Mouse (Mus musculus) forebrain, embryonic 12.5 days (tissue): ENCODE data around the gene 1700113H08Rik. TPM values are rescaled to one million over a fixed set of nuclear protein-coding genes. Genes with fewer than 3 reads are reported as not detected.

Experiments
- ATAC-seq: fragments of 200-750 bp; cut with Nextera tagmentation; 2 replicates; pipeline ENCODE4 v1.8.0; 2017; ENCODE audit warnings: moderate TSS enrichment; ENCODE audit not compliant: low FRiP score
- H3K27ac ChIP-seq: fragments of 300-500 bp; sonication (generic); 2 replicates; pipeline ENCODE4 v1.5.1; 2016; ENCODE audit warnings: mild to moderate bottlenecking
- H3K27me3 ChIP-seq: fragments of 300-500 bp; sonication (generic); 2 replicates; pipeline ENCODE4 v1.6.1; 2016; ENCODE audit warnings: mild to moderate bottlenecking
- H3K36me3 ChIP-seq: fragments of 300-500 bp; sonication (generic); replicated peaks from 2 replicates; pipeline ENCODE4 v1.6.1; 2016; ENCODE audit warnings: mild to moderate bottlenecking
- H3K4me1 ChIP-seq: fragments of 300-500 bp; sonication (generic); 2 replicates; pipeline ENCODE4 v1.6.1; 2016
- H3K4me2 ChIP-seq: fragments of 300-500 bp; sonication (generic); 2 replicates; pipeline ENCODE4 v1.6.1; 2016; ENCODE audit warnings: mild to moderate bottlenecking, moderate library complexity
- H3K4me3 ChIP-seq: fragments of 300-500 bp; sonication (generic); replicated peaks from 2 replicates; pipeline ENCODE4 v1.5.1; 2016; ENCODE audit warnings: mild to moderate bottlenecking
- H3K9ac ChIP-seq: fragments of 300-500 bp; sonication (generic); 2 replicates; pipeline ENCODE4 v1.6.1; 2016; ENCODE audit warnings: mild to moderate bottlenecking
- H3K9me3 ChIP-seq: fragments of 300-500 bp; sonication (generic); 2 replicates; pipeline ENCODE4 v1.6.1; 2016
- WGBS: fragments of 180-500 bp; shearing (Covaris S2); methylation state at CpG from one replicate; pipeline ENCODE4 v1.1.7; 2016; 5-methylcytosine and 5-hydroxymethylcytosine counted together
- polyA plus RNA-seq: library from polyadenylated mRNA; unstranded; fragments of >200 nt; fragmentation: Nextera tagmentation; extraction: Ambion mirVana; gene quantifications from 2 replicates; pipeline ENCODE4 v1.2.1, GENCODE M21; 2016

1700113H08Rik gene
- polyA plus RNA-seq, 1 experiment from 2014 or later, result 0.27 TPM

- peaks cover 27% of the 10 kb centered on the region for H3K4me1 ChIP-seq
- H3K36me3 ChIP-seq, result no peaks in the 10 kb centered on the region
- H3K27me3 ChIP-seq, result peaks cover 5% of the 10 kb centered on the region; the same call in 1 of the 2 replicates
- H3K9ac ChIP-seq, result no peak overlapping the region
- no peaks in the 10 kb centered on the region for H3K9me3 ChIP-seq
- no peak for ATAC-seq
- peak overlapping the region; percentile 3; the same call in 1 of the 2 replicates for H3K4me2 ChIP-seq
- no peak overlapping the region for H3K27ac ChIP-seq
- no peak overlapping the region for H3K4me3 ChIP-seq
- 28% methylated on average over 5 of the region's 5 CpGs for WGBS
Measured at GRCm38 (mm10) chr10:87037062-87037461, 20.8 kb upstream of the 1700113H08Rik start.

- Histone ChIP-seq H3K36me3 (no peaks in the 10 kb centered on the region), H3K9me3 (no peaks in the 10 kb centered on the region), H3K9ac (no peak overlapping the region), H3K27ac (no peak overlapping the region), H3K4me1 (peaks cover 27% of the 10 kb centered on the region), H3K4me3 (no peak overlapping the region), H3K27me3 (no peaks in the 10 kb centered on the region), H3K4me2 (no peak overlapping the region)
- no peak for ATAC-seq
- WGBS, result 84% methylated on average over 6 of the region's 6 CpGs
Measured at GRCm38 (mm10) chr10:87039340-87039739, 18.5 kb upstream of the 1700113H08Rik start.

GRCm38 (mm10) chr10:87039800-87040199 lies 18.0 kb upstream of the 1700113H08Rik start:
- Histone ChIP-seq H3K4me2 (no peak overlapping the region), H3K27ac (no peak overlapping the region), H3K27me3 (0 out of 2 replicates have a peak, but pooled peaks cover 1% of the 10 kb centered on the region), H3K36me3 (no peaks in the 10 kb centered on the region), H3K4me1 (peaks cover 29% of the 10 kb centered on the region), H3K4me3 (no peak overlapping the region), H3K9me3 (no peaks in the 10 kb centered on the region), H3K9ac (no peak overlapping the region)
- no peak for ATAC-seq
- 79% methylated on average over 3 of the region's 3 CpGs for WGBS

- ATAC-seq, result peak; percentile 48; the same call in 1 of the 2 replicates
Measured at GRCm38 (mm10) chr10:87041265-87041664, 16.6 kb upstream of the 1700113H08Rik start.

GRCm38 (mm10) chr10:87045273-87045672 lies 12.6 kb upstream of the 1700113H08Rik start:
- whole genome bisulfite sequencing, result 76% methylated on average over 3 of the region's 3 CpGs
- Histone ChIP-seq H3K4me2 (no peak overlapping the region), H3K9ac (no peak overlapping the region), H3K36me3 (no peaks in the 10 kb centered on the region), H3K4me3 (no peak overlapping the region), H3K4me1 (peaks cover 24% of the 10 kb centered on the region), H3K27me3 (0 out of 2 replicates have a peak, but pooled peaks cover 3% of the 10 kb centered on the region), H3K9me3 (no peaks in the 10 kb centered on the region), H3K27ac (no peak overlapping the region)
- ATAC-seq, result no peak

More at GRCm38 (mm10) chr10:87041265-87041664, 16.6 kb upstream of the 1700113H08Rik start:
- Histone ChIP-seq H3K9me3 (no peaks in the 10 kb centered on the region), H3K27me3 (0 out of 2 replicates have a peak, but pooled peaks cover 3% of the 10 kb centered on the region), H3K4me1 (peaks cover 30% of the 10 kb centered on the region), H3K9ac (no peak overlapping the region), H3K36me3 (no peaks in the 10 kb centered on the region), H3K27ac (no peak overlapping the region), H3K4me3 (no peak overlapping the region), H3K4me2 (no peak overlapping the region)
- WGBS, result 62% methylated on average over 7 of the region's 7 CpGs

GRCm38 (mm10) chr10:87046469-87046868 lies 11.4 kb upstream of the 1700113H08Rik start:
- H3K27ac ChIP-seq, result peak overlapping the region; percentile 61
- H3K27me3 ChIP-seq, result 0 out of 2 replicates have a peak, but pooled peaks cover 3% of the 10 kb centered on the region
- no peak overlapping the region for H3K9ac ChIP-seq
- 9% methylated on average over 6 of the region's 6 CpGs for WGBS
- ATAC-seq, result peak; percentile 80
- no peaks in the 10 kb centered on the region for H3K36me3 ChIP-seq
- no peak overlapping the region for H3K4me3 ChIP-seq
- peaks cover 24% of the 10 kb centered on the region for H3K4me1 ChIP-seq
- H3K9me3 ChIP-seq, result no peaks in the 10 kb centered on the region
- 0 out of 2 replicates have a peak overlapping the region, but pooled peaks have one; percentile 10 for H3K4me2 ChIP-seq

GRCm38 (mm10) chr10:87046931-87047468 lies 10.8 kb upstream of the 1700113H08Rik start:
- ATAC-seq, result no peak; the same call in 1 of the 2 replicates
- Histone ChIP-seq H3K9me3 (no peaks in the 10 kb centered on the region), H3K4me1 (peaks cover 24% of the 10 kb centered on the region), H3K4me3 (no peak overlapping the region), H3K36me3 (no peaks in the 10 kb centered on the region), H3K4me2 (no peak overlapping the region), H3K9ac (no peak overlapping the region), H3K27ac (peak overlapping the region; percentile 57), H3K27me3 (0 out of 2 replicates have a peak, but pooled peaks cover 6% of the 10 kb centered on the region)
- WGBS, result 75% methylated on average over 10 of the region's 10 CpGs

- H3K9me3 ChIP-seq, result no peaks in the 10 kb centered on the region
- ATAC-seq, result no peak
- H3K4me2 ChIP-seq, result no peak overlapping the region
- H3K27ac ChIP-seq, result no peak overlapping the region
- no peak overlapping the region for H3K4me3 ChIP-seq
- H3K9ac ChIP-seq, result no peak overlapping the region
- H3K27me3 ChIP-seq, result 0 out of 2 replicates have a peak, but pooled peaks cover 6% of the 10 kb centered on the region
- H3K4me1 ChIP-seq, result peaks cover 24% of the 10 kb centered on the region
- 80% methylated on average over 3 of the region's 3 CpGs for WGBS
- no peaks in the 10 kb centered on the region for H3K36me3 ChIP-seq
Measured at GRCm38 (mm10) chr10:87049179-87049578, 8.7 kb upstream of the 1700113H08Rik start.

GRCm38 (mm10) chr10:87051714-87052113 lies 6.1 kb upstream of the 1700113H08Rik start:
- Histone ChIP-seq H3K9ac (no peak overlapping the region), H3K9me3 (no peaks in the 10 kb centered on the region), H3K27me3 (0 out of 2 replicates have a peak, but pooled peaks cover 7% of the 10 kb centered on the region), H3K4me3 (no peak overlapping the region), H3K27ac (no peak overlapping the region), H3K36me3 (no peaks in the 10 kb centered on the region), H3K4me2 (no peak overlapping the region), H3K4me1 (peaks cover 6% of the 10 kb centered on the region; the same call in 1 of the 2 replicates)
- ATAC-seq, result no peak
- 74% methylated on average over 4 of the region's 4 CpGs for WGBS

GRCm38 (mm10) chr10:87058251-87058925 lies 543 bp downstream of the 1700113H08Rik start:
- Histone ChIP-seq H3K4me3 (peak overlapping the region; percentile 44), H3K36me3 (no peaks in the 10 kb centered on the region), H3K27ac (peak overlapping the region; percentile 93), H3K4me1 (peaks cover 37% of the 10 kb centered on the region), H3K27me3 (0 out of 2 replicates have a peak, but pooled peaks cover 3% of the 10 kb centered on the region), H3K4me2 (peak overlapping the region; percentile 68), H3K9ac (peak overlapping the region; percentile 53), H3K9me3 (no peaks in the 10 kb centered on the region)
- peak; percentile 97 for ATAC-seq
- 2% methylated on average over 31 of the region's 34 CpGs for WGBS

- Histone ChIP-seq H3K9ac (peak overlapping the region; percentile 53; the same call in 1 of the 2 replicates), H3K9me3 (no peaks in the 10 kb centered on the region), H3K4me1 (peaks cover 37% of the 10 kb centered on the region), H3K27ac (peak overlapping the region; percentile 93), H3K36me3 (no peaks in the 10 kb centered on the region), H3K4me2 (peak overlapping the region; percentile 68), H3K27me3 (0 out of 2 replicates have a peak, but pooled peaks cover 3% of the 10 kb centered on the region), H3K4me3 (peak overlapping the region; percentile 44)
- WGBS, result 5% methylated on average over 9 of the region's 9 CpGs
- ATAC-seq, result peak; percentile 45
Measured at GRCm38 (mm10) chr10:87058926-87059325, 1.1 kb downstream of the 1700113H08Rik start.

GRCm38 (mm10) chr10:87059447-87059846 lies 1.6 kb downstream of the 1700113H08Rik start:
- 24% methylated on average over 6 of the region's 6 CpGs for WGBS
- H3K4me3 ChIP-seq, result no peak overlapping the region
- no peaks in the 10 kb centered on the region for H3K36me3 ChIP-seq
- no peaks in the 10 kb centered on the region for H3K9me3 ChIP-seq
- no peak overlapping the region for H3K9ac ChIP-seq
- peaks cover 37% of the 10 kb centered on the region for H3K4me1 ChIP-seq
- H3K4me2 ChIP-seq, result no peak overlapping the region
- peak overlapping the region; percentile 54; the same call in 1 of the 2 replicates for H3K27ac ChIP-seq
- 0 out of 2 replicates have a peak, but pooled peaks cover 3% of the 10 kb centered on the region for H3K27me3 ChIP-seq
- no peak for ATAC-seq
